Mouse (Mus musculus): Measurements from ENCODE around the gene Spz1.
"Not testable (repeated sequence)": the region's sequence is repeated elsewhere in the genome, so short reads cannot be mapped to it uniquely, and the experiment has no call there.

The Spz1 gene

DNA sequence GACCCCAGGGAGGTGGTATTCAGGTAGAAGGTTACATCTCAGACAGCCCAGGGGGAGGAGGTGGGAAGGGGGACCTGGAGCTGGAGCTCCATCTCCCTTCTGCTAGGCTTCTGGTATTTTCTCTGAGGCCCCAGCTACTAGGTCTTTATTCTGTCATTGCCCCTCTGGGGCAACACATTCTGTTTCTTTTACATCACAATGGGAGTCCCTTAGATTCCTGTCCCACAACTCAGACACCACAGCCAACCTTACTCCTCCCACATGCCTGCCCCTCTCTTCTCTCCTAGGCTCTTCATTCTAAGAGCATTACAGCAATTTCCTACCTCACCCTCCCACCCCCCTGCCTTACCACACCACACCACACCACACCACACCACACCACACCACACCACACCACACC, at the start of gene Spz1:
Gene Spz1, minus strand, starts transcription at position 101 of the 400 bp plus-strand sequence.
- no peak for DNase-seq (ENCODE audit: low spot score)

DNA sequence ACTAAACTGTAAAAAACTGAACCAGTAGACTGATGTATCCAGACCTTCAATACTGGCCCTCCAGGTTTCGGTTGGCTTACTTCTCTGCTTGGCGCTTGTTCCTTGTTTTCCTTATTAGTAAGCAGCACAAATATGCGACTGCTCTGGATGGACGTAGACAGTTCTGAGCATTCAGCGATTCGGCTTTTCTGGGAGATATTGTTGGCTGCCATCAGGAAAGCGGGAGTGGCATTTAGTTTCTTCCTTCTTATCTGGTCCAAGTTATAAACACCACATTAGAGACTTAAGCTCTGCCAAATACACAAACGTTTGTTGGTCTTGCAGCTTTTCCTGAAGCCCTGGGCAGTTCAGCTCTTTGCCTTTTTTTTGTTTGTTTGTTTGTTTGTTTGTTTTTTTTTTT, 40.5 kb upstream of the Spz1 start:
- no peak for DNase-seq (ENCODE audit: low spot score)

DNA sequence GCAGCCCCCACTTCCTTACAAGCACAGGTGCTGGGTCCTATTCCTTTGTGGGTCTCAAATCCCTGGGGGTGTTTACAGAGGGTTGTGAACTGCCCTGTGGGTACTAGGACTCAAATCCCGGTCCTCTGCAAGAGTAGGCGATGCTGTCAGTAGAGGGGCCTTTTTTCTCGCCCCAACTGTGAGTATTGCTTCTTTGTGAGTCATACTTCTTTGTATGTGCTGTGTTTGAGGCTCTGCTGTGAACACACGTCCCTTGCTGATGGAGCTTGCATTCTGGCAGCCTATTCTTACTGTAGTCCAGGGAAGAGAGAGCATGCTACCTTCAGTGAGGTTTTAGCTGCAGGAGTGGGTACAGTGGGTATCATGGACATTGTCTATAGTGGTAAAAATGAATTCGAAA, 39.2 kb upstream of the Spz1 start:
- DNase-seq (ENCODE audit: low spot score) = no peak

DNA sequence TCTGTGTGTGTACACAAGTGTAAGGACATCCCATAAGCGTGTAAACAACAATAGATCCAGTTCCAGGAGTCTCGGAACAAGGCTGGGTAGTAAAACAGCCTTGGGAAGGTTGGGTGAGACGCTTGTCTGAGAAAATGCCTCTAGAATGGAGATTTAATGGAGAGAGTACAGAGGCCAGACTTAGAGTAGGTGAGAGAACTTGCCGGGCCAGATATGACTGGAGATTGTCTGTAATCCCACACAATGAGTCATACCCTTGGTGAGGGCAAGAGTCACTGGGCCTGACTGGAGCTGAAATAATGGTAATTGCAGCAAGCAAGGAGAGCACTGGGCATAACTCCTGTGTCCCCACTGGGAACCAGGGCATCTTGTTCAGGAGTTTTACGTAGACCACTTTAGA, 37.1 kb upstream of the Spz1 start:
- DNase-seq (ENCODE audit: low spot score) = no peak

DNA sequence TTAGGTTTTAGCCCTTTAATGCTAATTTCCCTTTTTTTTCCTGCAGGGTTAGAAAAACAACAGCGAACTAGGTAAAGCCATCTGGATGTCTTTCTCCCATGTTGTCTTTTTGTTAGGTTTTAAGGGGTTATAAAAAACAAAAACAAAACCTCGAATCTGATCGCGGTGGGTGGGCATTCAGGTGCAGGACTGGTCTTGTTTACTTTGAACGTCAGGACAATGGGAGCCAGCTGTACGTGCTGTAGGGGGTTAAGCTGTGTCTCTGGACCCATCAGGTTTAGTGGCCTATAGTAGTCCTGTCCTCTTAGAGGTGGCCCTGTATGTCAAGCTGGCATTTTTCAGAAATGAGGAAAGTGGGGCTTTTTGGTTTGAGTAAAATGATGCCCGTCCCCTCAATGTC, 35.9 kb upstream of the Spz1 start:
- DNase-seq (ENCODE audit: low spot score) = peak; percentile 61

DNA sequence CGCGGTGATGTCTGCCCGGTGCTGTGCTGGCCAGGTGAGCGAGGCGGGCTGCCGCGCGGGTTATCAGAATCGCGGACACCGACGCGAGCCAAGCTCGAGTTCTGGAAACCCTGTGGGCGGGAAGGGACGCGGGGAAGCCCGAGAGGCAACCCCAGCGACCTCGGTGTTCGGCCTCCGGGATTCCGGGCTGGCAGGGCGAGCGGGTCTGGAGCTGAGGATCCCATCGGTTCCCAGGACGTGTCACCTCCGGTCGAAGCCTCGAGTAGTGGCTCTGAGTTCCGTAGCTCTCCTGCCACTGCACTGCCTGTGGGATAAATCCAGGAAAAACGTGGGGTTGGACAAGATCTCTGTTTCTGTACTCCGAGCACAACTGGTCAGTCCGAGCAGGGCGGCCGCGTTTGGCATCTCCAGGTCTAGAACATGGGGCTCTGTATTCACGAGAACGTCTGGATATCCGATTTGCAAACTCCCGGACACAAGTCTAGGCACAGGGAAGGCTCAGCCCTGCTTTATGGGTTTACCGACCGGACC, 35.3 kb upstream of the Spz1 start:
- peak; percentile 59 for DNase-seq (ENCODE audit: low spot score)

DNA sequence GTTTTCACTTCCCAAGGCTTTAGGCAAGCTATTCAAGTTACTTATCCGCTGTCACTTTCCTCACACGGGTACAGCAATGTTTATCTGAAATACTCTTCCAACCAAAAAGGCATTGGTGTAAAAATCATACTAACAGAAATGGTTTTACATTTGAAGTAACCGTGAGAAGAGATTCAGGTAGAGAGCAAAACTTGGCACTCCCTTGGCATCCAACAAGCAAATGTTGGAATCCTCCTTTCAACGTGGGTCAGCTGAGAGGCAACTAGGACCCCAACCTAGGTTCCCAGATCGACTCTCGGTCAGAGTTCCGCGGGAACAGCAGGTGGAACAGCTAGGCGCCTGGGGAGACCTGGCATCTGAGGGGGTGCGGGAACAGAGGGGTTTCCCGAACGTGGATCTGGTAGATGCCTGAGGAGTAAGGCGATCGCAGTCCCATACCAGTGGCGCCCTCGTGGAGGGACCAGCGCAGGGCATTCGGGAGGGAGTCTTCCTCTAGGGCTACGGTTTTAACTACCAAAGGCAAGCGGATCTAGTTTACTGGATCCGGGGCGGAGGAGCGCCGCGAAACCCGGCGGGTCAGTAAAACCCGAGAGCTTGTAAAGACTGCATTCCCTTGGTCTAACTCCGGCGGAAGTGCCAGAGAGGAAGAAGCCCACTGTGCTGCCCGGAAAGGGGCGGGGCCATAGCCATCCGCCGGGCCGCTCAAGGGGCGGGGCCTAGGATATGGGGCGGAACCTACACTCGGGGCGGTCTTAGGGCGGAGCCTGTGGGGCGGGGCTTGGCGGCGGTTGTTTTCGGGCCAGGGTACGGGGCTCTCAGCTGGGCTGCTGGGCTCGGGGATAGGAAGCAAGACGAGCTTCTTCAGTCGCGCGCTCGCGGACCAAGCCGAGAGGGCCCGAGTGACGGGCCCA, 34.6 kb upstream of the Spz1 start, which contains the start of gene Serinc5:
Gene Serinc5, plus strand, starts transcription at position 781 of the 911 bp plus-strand sequence.
- peak; percentile 92 for DNase-seq (ENCODE audit: low spot score)

DNA sequence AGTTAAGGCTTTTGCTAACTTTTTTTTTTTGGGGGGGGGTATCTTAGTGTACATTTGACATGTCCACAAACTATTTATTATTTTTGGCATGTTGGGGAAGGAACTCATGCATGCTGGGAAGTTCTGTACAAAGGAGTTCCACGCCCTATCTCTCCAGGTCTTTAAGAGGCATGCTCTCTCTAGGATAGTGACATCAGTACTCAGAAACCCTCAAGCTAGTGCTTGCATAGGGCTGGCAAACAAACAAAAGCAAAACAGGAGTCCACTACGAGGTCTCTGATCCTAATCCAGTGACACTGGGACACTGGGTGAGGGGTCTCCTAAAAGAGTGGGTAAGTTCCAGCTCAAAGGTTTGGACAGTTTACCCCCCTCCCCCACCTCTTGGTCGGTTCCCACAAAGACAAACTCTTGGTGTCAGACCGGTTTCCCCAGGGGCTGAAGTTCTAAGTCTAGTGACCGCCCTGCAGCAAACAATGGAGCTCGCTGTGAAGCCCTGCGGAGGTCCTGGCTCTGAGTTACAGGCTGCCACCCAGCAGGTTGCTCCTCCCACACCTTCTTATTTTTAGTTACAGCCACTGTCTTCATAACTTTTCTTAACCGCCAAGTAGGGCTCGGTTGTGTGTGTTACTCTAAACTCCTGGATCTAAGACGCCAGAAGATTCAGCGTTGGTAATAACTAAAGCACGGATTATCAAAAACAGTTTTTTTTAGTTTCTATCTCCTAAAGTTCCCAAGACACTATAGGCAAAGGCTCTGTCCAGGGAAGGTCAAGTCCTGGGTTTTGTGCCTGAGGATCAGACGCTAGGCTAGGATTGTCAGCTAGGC, 33.7 kb upstream of the Spz1 start:
- peak; percentile 56 for DNase-seq (ENCODE audit: low spot score)

DNA sequence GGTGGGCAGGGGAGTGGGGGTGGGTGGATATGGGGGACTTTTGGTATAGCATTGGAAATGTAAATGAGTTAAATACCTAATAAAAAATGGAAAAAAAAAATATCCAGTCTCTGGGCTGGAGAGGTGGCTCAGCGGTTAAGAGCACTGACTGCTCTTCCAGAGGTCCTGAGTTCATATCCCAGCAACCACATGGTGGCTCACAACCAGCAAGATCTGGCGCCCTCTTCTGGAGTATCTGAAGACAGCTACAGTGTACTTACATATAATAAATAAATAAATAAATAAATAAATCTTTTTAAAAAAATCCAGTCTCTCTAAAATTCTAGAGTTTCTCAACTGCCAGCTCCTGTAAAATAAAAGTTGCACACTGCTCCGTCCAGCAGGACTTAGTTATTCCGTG, 29.3 kb upstream of the Spz1 start:
- DNase-seq (ENCODE audit: low spot score) = not testable (repeated sequence)

DNA sequence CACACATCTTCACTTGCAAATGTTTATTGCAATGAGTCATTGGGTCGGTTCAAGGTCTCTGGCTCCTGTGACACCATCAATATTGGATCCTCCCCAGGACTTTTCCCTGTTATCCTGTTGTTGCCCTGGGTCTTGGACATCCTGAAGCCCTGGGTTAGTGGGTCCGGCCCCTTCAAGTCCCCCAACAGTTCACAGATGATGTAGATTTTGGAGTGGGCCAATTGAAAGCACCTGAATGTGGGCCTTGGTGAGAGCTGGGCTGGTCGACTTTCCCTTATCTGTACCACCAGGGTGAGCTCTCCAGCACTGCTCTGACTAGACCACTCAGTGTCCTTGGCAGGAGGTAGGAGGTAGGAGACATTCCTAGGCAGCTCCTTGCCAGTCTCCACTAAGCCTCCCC, 19.5 kb upstream of the Spz1 start:
- DNase-seq (ENCODE audit: low spot score) = no peak

DNA sequence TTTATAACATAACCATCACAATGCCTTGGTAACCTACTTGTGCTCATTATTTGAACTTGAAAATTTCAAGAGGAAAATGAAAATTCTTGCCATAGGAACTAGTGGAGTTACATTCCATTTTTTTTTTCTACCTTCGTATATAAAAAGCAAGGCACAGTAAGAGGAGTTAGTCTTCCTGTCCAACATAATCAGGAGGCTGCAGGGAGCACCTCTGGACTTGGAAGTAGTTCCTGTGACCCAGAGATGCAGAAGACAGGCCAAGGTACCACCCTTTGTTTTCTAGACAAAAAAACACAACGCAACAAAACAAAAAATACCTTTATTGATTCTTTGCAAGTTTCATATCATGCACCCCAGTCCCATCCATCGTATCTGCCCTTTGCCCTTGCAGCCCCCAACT, 18.9 kb upstream of the Spz1 start:
- DNase-seq (ENCODE audit: low spot score) = no peak

DNA sequence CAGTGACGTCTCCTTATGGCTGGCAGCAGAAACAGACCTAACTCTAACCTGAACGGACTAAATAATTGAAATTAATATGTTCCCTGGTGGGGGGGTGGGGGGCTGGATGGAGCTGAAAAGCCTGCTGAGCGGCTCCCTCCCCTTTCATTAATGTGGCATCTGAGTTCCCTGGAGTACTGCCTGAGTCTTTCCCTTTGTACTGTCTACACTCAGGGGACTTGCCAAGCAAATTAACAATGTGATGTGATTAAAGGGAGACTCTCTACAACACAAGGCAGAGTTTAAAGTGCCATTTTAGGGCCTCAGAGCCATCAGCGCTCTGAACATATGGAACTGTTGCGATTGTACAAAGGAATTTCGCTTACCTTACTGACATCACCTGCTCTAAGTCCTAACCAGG, 18.5 kb upstream of the Spz1 start:
- DNase-seq (ENCODE audit: low spot score) = no peak

DNA sequence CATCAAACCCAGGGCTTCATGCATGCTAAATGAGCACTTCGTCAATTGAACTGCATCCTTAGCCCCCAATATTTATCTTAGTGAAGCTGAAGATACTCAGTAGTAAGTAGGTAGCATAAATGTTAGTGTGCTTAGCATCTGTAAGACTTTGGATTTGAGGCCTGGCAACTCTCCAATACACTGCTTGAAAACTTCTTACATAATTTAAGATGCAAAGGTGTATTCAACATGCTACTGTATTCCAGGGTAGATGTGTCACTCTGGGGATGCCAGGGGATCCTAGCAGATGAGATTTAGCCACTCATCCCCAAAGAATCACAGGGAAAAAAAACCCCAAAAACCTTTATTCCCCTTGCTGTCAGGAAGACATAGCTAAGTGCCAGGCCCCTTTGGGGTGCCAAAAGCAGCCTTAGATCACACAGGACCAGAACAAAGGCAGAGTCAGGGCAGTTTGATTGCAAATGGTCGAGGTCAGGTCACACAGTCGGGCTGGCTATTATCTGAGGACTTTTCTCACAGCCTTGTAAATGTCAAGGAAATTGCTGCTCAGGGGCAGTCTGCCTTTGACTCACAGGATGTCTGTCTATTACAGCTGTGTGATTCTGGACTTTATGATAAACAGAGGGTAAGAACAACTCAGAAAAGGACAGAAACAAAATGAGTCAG, 17.9 kb upstream of the Spz1 start:
- peak; percentile 83 for DNase-seq (ENCODE audit: low spot score)

DNA sequence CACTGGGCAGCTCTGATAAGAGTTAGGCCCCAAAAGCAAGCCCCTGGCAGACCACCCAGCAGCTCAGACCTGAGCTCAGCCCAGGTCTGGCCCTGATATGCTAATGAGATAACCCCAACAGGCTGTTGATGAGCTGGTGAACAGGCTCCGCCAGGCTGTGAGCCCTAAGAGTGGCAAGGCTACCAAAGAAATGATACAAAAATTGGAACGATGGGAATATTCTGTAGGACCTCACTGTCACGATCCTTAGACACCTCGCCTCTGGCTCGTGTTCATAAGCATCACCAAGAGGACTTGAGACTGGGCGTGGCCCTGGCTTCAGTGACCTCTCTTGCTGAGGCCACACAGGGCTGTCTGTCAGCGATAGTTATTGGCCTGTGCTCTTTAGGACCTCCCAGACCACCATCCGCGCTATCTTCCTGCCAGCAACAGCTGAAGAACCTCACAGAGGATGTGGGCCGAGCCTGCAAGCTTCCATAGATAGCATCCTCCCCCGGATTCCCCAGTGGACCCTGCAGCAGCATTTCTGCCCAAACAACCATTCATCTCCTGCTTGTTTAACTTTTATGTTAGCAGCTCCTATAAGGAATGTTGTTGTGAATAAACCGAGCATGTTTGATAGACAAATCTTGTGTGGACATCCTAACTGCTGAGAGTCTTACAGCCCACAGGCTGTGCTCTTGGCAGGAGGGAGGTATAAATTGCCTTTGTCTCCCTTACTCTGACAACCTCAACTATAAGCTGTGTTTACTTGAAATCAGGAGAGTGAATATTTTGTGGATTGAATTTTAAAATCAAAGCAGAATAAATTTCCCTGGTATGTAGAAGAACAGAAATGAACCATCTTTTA, 17.0 kb upstream of the Spz1 start:
- DNase-seq (ENCODE audit: low spot score) = peak; percentile 92

DNA sequence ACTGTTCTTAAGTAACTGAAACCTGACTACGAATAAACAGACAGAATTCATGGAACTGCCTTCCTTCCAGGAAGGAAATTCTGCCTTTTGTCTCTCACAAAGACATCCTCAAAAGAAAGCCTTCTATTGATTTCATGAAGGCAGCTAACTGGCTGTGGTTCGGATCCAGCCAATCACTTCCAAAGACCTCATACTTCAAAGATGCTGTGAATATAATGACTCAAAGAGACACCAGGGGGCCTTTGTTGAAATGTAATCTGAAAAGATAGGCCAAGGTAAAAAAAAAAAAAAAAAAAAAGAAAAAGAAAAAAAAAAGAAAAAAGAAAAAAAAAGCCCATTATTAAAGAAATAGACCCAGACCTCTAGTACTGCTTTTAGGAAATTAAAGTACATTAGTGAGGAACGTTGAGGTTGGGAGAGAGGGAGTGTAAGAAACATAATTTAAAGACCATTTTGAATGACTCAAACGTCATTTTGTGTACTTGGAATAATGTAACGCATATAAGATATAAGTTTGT, 16.4 kb upstream of the Spz1 start:
- no peak for DNase-seq (ENCODE audit: low spot score)

DNA sequence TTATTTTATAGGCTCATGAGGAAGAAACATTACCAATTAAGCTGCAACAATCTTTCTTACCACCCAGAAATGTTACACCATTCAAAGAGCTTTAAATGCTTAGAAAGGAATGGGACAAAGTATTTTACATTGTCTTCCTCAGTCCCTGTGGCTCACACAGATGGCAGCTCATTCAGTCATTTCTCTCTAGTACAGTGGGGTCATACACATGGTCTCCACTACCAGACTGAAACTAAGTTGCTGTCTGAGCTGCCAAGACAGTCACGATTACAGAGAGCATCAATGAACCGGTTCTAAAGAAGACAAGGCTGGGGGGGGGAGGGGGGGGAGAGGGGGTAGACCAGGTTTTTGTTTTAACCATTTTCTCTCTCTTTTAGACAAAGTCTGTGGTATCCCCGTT, 15.3 kb upstream of the Spz1 start:
- DNase-seq (ENCODE audit: low spot score) = no peak

DNA sequence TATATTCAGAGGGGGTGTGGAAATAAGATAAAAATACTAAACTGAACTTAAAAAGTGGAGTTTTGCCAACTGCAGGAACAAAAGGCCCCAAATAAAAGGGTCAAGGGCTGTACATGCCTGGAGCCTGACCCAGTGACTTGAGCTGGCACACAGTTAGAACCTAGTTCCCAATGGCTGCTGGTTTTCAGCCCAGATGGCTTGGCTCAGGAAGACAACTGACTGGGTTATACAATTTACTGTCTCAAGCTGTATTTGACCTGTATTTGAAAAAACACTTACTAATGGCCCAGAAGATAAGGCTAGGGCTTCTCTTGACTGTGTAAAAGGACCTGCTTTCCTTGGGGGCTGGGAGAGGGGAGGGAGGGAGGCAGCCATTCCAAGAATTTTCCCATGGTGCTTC, 13.3 kb upstream of the Spz1 start:
- no peak for DNase-seq (ENCODE audit: low spot score)

DNA sequence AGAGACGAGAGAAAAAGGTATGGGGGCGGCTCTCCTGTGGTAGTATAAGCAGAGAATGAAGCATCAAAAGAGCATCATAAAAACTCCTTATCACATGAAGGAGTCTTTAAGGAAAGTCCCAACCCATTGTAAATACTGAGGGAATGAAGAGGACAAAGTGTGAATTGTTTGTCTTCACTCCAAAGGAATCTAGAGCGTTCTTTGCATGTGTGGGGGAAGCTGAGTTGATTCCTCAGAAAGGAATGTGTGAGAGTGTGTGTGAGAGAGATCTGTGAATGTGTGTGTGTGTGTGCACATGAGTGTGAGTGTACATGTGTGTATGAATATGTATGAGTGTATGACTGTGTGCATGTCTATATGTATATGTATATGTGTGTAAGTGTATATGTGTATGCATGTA, 12.7 kb upstream of the Spz1 start:
- no peak for DNase-seq (ENCODE audit: low spot score)

DNA sequence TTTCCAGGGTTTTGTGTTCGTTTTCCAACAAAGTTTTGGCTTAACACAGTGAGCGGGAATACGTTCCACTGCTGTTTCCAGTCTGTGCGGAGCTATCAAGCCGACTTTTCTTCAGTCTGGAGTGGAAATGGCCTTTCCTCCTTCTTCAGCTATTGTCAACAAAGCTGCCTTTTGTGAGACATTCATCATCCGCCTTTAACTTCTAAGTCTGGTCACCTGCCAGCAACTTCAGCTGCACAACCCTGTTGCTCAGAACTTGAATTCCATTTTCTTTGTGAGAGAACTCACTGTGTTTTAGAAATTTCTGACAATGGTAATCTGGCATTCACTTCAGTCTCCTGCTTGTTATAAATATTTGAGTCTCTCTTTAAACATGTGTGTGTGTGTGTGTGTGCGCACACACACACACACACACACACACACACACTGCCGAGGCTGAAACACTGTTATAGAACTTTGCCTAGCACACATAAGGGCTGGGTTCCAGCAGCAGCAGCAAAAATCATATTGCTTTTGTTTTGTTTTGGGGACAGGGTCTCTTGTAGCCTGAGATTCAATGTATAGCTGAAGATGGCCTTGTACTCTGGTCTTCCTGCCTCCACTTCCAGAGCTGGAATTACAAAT, 8.2 kb upstream of the Spz1 start:
- DNase-seq (ENCODE audit: low spot score) = no peak

DNA sequence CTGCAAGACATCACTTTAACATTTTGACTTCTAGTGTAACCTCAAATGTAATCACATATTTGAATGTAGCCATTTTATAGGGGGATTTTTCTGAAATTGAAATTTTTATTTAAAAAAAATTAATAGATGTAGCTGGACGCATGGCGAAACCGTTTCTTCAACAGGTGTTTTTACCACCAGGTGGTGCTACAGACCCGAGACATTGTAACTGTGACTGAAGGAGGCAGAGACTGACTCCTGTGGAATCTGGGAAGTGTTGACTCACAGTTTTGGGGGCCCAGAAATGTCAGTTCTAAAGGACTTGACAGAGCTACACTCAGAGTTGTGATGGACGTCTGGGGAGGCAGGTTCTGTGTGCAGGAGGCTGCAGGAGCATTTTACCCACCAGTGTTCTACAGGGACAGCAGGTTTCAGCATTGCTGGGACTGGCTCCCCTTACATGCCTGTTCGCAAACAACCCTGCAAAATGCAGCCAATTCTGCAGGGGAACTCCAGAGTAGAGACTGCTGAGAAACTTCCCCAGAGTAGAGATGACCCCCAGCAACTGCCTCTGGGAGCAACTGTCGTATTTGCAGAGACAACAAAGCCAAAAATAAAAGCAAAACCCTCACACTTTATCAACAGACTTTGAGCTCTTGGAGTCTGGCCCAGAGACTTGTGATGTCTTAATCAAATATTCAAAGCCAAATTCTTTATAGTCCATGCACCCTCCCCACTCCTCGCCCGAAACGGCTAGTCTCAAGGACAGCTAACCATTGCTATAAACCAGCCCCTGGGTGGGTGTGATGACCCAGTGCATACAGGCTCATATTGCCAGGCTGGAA, 4.5 kb upstream of the Spz1 start:
- DNase-seq (ENCODE audit: low spot score) = peak; percentile 87
